Mouse (Mus musculus): ENCODE data around the gene Ncapg2.

- TF ChIP-seq POLR2A (IDR thresholded peaks at IDR 0.05; ENCODE audit: control insufficient read depth, extremely low read depth, insufficient read depth, low read length, poor library complexity) (no peak), CTCF (IDR thresholded peaks at IDR 0.05; ENCODE audit: borderline replicate concordance, control insufficient read depth, extremely low read depth, insufficient read depth, low read length, poor library complexity) (peak; percentile 49; the same call in 1 of the 2 replicates)
Measured at GRCm38 (mm10) chr12:116405045-116405835, at the start of gene Ncapg2.
